Mouse (Mus musculus) limb, embryonic 14.5 days (tissue): Measurements from ENCODE around the gene Surf2. TPM values are rescaled to one million over a fixed set of nuclear protein-coding genes. Genes with fewer than 3 reads are reported as not detected.

Experiments used
- ATAC-seq: fragments of 200-750 bp; cut with Nextera tagmentation; 2 replicates; pipeline ENCODE4 v1.8.0; 2017; ENCODE audit warnings: low read depth, moderate number of reproducible peaks, moderate TSS enrichment; ENCODE audit not compliant: low FRiP score
- DNase-seq: peaks from one replicate; pipeline ENCODE4 v3.0.0-alpha.2; 2015; ENCODE audit warnings: low spot score
- H3K27ac ChIP-seq: fragments of 300-500 bp; sonication (generic); replicated peaks from 2 replicates; pipeline ENCODE4 v1.5.1; 2014; ENCODE audit warnings: low read depth, mild to moderate bottlenecking, low read length, moderate library complexity, mixed read lengths
- H3K27me3 ChIP-seq: fragments of 300-500 bp; sonication (generic); 2 replicates; pipeline ENCODE4 v1.6.1; 2014; ENCODE audit warnings: low read length, mixed read lengths; ENCODE audit not compliant: control insufficient read depth, insufficient read depth
- H3K36me3 ChIP-seq: fragments of 300-500 bp; sonication (generic); 2 replicates; pipeline ENCODE4 v1.6.1; 2014; ENCODE audit warnings: mild to moderate bottlenecking, low read length, moderate library complexity, mixed read lengths; ENCODE audit not compliant: control insufficient read depth, insufficient read depth
- H3K4me1 ChIP-seq: fragments of 300-500 bp; sonication (generic); 2 replicates; pipeline ENCODE4 v1.6.1; 2014; ENCODE audit warnings: antibody characterized with exemption, low read length, mixed read lengths; ENCODE audit not compliant: control insufficient read depth, insufficient read depth
- H3K4me2 ChIP-seq: fragments of 300-500 bp; sonication (generic); replicated peaks from 2 replicates; pipeline ENCODE4 v1.6.1; 2014; ENCODE audit warnings: low read depth, mild to moderate bottlenecking, low read length, moderate library complexity; ENCODE audit not compliant: severe bottlenecking
- H3K4me3 ChIP-seq: fragments of 300-500 bp; sonication (generic); replicated peaks from 2 replicates; pipeline ENCODE4 v1.5.1; 2014; ENCODE audit warnings: low read length
- H3K9ac ChIP-seq: fragments of 300-500 bp; sonication (generic); 2 replicates; pipeline ENCODE4 v1.6.1; 2014; ENCODE audit warnings: mild to moderate bottlenecking, low read depth, low read length, moderate library complexity; ENCODE audit not compliant: severe bottlenecking
- H3K9me3 ChIP-seq: fragments of 300-500 bp; sonication (generic); 2 replicates; pipeline ENCODE4 v1.6.1; 2016; ENCODE audit warnings: low read length; ENCODE audit not compliant: control insufficient read depth
- POLR2A ChIP-seq: fragments of 200-500 bp; IDR thresholded peaks from 2 replicates; pipeline ENCODE4 v1.8.0; 2012; ENCODE audit warnings: inconsistent platforms, mild to moderate bottlenecking, moderate library complexity, borderline replicate concordance; ENCODE audit not compliant: insufficient read depth, insufficient read length; ENCODE audit errors: extremely low read depth
- WGBS: fragments of 180-500 bp; shearing (Covaris S2); extraction: QIAGEN DNeasy Blood & Tissue Kit; methylation state at CpG from one replicate; pipeline ENCODE4 v1.1.7; 2014; 5-methylcytosine and 5-hydroxymethylcytosine counted together
- polyA plus RNA-seq, 2 experiments: library from polyadenylated mRNA; depleted of rRNA in 1 of 2; stranded (reverse) in 1 of 2; unstranded in 1 of 2; fragments of >200 nt; fragmentation: Nextera tagmentation in 1 of 2; extraction: Ambion mirVana in 1 of 2; gene quantifications; 2 replicates each; pipeline versions ENCODE4 v1.2.1 to v1.2.3; 2012 to 2014

Surf2 gene
- polyA plus RNA-seq, 2 experiments = 30.7 to 41.6 TPM

DNA sequence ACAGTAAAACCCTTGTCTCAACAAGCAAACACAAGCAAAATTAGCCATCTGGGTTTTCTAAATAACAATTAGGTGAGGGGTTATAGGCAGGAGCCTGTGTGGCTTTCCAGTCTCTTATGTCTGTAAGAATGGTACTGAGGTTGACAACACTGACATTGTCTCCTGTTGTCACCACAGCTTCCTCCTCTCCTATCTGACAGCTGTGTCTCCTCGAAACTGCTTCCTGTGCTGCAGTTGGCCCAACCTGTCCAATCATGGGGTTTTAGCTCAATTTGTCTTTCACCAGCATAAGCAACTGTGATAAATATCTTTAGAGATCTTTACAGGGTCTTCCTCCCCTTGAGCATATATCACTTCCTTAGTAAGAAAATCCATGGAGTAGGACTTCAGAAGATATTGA lies 20.3 kb downstream of the Surf2 start:
- Histone ChIP-seq H3K36me3 (peaks cover 4% of the 10 kb centered on the region; the same call in 1 of the 2 replicates), H3K27ac (no peak overlapping the region), H3K27me3 (no peaks in the 10 kb centered on the region), H3K9me3 (no peaks in the 10 kb centered on the region), H3K4me1 (peaks cover 9% of the 10 kb centered on the region), H3K9ac (no peak overlapping the region), H3K4me2 (no peak overlapping the region), H3K4me3 (no peak overlapping the region)
- DNase-seq (no peak), ATAC-seq (no peak)
- WGBS = 53% methylated on average over 1 of the region's 1 CpGs
- no peak for TF ChIP-seq POLR2A

DNA sequence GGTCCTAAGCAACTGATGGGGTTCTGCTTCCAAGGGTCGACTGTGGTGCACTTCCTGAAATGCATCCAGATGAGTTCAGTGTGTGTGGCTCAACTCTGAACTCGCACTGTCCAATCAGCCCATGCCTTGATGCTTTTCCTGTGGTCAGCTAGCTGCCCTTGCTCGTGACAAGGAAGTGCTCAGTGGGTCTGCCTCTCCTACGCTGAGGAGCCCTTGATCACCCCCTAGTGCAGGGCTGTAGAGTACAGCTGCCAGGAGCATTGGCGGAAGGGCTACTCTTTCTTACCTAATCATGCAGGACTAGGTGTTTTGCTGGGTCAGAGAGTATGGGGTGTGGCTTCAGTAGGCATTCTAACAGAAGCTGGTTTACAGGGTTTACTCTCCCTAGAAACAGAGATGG lies 25.4 kb downstream of the Surf2 start:
- Histone ChIP-seq H3K27me3 (no peaks in the 10 kb centered on the region), H3K9me3 (no peaks in the 10 kb centered on the region), H3K27ac (no peak overlapping the region), H3K4me3 (no peak overlapping the region), H3K4me1 (no peaks in the 10 kb centered on the region), H3K36me3 (no peaks in the 10 kb centered on the region), H3K9ac (no peak overlapping the region), H3K4me2 (no peak overlapping the region)
- DNase-seq (no peak), ATAC-seq (no peak)
- TF ChIP-seq POLR2A = no peak
- WGBS = 56% methylated on average over 5 of the region's 5 CpGs

DNA sequence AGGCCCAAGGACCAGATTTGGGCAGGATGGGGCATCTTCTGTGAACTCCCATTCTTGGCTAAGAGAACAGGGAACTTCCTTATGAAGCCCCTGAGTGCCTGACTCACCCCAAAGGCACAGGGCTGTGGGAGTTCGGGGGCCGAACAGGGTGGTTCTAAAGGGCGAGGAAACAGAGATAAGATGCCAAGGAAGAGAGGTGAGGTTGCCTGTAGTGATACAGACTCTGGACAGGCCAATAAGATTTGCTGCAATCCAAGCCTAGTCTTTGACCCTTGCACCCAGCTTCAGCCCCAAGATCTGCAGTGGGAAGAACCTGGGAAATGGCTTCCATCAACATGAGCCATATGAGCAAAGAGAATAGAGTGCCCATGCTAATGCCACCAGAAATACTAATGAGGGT lies 27.1 kb downstream of the Surf2 start:
- H3K4me1 ChIP-seq = no peaks in the 10 kb centered on the region
- H3K36me3 ChIP-seq = peaks cover 2% of the 10 kb centered on the region; the same call in 1 of the 2 replicates
- no peaks in the 10 kb centered on the region for H3K9me3 ChIP-seq
- no peak overlapping the region for H3K4me2 ChIP-seq
- H3K27ac ChIP-seq = no peak overlapping the region
- TF ChIP-seq POLR2A = no peak
- no peak overlapping the region for H3K4me3 ChIP-seq
- DNase-seq (no peak), ATAC-seq (no peak)
- H3K27me3 ChIP-seq = no peaks in the 10 kb centered on the region
- WGBS = 83% methylated on average over 3 of the region's 3 CpGs
- H3K9ac ChIP-seq = no peak overlapping the region

DNA sequence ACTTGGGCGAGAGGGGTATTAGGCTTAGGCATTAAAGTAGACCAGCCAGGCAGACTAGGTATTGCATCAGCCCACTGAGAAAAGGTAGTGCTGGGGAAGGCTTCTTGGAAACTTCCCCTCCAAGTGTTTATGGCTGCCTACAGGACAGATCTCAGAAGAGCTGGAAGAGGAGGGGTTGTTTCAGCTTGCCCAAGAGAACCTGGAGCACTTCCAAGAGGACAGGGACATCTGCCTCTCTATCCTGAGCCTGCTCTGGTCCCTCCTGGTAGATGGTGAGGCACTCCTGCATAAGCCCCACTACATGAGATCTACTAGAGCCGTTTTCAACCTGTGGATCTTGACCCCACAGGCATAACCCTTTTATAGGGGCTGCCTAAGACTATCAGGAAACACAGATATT lies 34.2 kb downstream of the Surf2 start:
- TF ChIP-seq POLR2A = no peak
- ATAC-seq (no peak), DNase-seq (no peak)
- Histone ChIP-seq H3K4me2 (no peak overlapping the region), H3K4me1 (no peaks in the 10 kb centered on the region), H3K4me3 (no peak overlapping the region), H3K36me3 (peaks cover 54% of the 10 kb centered on the region), H3K27me3 (no peaks in the 10 kb centered on the region), H3K27ac (no peak overlapping the region), H3K9ac (no peak overlapping the region), H3K9me3 (no peaks in the 10 kb centered on the region)
- 74% methylated on average over 2 of the region's 2 CpGs for WGBS

DNA sequence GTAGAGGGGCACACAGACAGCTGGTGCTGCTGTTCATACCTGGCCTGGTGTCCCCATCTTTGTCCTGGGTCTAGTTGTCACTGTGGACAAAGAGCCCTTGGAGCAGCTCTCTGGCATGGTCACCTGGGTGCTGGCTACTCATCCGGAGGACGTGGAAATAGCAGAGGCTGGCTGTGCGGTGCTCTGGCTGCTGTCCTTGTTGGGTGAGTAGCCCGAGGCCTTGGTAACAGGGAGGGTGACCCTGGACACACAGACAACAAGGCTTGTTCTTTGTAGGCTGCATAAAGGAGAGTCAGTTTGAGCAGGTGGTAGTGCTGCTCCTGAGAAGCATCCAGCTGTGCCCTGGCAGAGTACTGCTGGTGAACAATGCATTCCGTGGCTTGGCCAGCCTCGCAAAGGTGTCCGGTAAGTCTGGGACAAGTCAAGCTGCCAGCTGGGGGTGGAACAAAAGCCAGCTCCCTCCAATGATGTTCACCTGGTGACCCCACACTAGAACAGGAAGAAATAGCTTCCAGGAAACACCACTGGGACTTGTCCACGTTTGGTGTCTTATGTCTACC lies 35.3 kb downstream of the Surf2 start:
- DNase-seq = no peak
- H3K9me3 ChIP-seq = no peaks in the 10 kb centered on the region
- H3K4me2 ChIP-seq = no peak overlapping the region
- H3K9ac ChIP-seq = no peak overlapping the region
- H3K27ac ChIP-seq = no peak overlapping the region
- H3K36me3 ChIP-seq = peaks cover 64% of the 10 kb centered on the region
- no peaks in the 10 kb centered on the region for H3K4me1 ChIP-seq
- WGBS = 84% methylated on average over 8 of the region's 8 CpGs
- no peak for TF ChIP-seq POLR2A
- ATAC-seq = no peak
- H3K27me3 ChIP-seq = no peaks in the 10 kb centered on the region
- no peak overlapping the region for H3K4me3 ChIP-seq

DNA sequence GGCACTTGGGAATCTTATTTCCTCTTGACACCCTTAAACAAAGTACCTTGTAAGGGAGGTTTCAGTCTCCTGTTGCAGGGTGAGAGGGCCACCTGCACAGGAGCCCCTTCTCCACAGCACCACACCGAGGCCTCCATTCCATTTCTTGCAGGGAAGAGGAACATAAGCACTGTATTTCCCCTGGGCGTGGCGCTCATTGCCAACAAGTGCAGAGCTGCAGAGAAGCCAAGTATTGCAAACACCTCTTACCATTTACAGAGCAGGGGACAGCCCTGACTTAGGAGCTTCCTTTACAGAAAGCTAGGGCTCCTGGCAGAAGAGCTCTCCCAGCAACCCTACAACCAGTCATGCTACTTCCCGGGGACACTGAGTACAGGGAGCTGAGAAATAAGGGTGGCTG lies 36.0 kb downstream of the Surf2 start:
- Histone ChIP-seq H3K4me1 (no peaks in the 10 kb centered on the region), H3K4me3 (no peak overlapping the region), H3K27me3 (no peaks in the 10 kb centered on the region), H3K9ac (no peak overlapping the region), H3K4me2 (no peak overlapping the region), H3K27ac (no peak overlapping the region), H3K36me3 (peaks cover 72% of the 10 kb centered on the region), H3K9me3 (no peaks in the 10 kb centered on the region)
- no peak for DNase-seq
- ATAC-seq = no peak
- WGBS = 92% methylated on average over 4 of the region's 4 CpGs
- no peak for TF ChIP-seq POLR2A
